Mouse (Mus musculus) lung, embryonic 14.5 days (tissue): ENCODE data around the gene Washc4. TPM values are rescaled to one million over a fixed set of nuclear protein-coding genes. Genes with fewer than 3 reads are reported as not detected.

Source experiments
- ATAC-seq: fragments of 200-750 bp; cut with Nextera tagmentation; 2 replicates; pipeline ENCODE4 v1.8.0; 2017; ENCODE audit warnings: mild to moderate bottlenecking, moderate TSS enrichment, moderate library complexity; ENCODE audit not compliant: insufficient read depth
- DNase-seq: peaks from one replicate; pipeline ENCODE4 v3.0.0-alpha.2; 2015
- H3K27ac ChIP-seq: fragments of 300-500 bp; sonication (generic); 2 replicates; pipeline ENCODE4 v1.5.1; 2014; ENCODE audit warnings: low read depth, mild to moderate bottlenecking, moderate library complexity
- H3K27me3 ChIP-seq: fragments of 300-500 bp; sonication (generic); 2 replicates; pipeline ENCODE4 v1.6.1; 2014; ENCODE audit warnings: low read length, control low read depth; ENCODE audit not compliant: insufficient read depth
- H3K36me3 ChIP-seq: fragments of 300-500 bp; sonication (generic); 2 replicates; pipeline ENCODE4 v1.6.1; 2014; ENCODE audit warnings: control low read depth; ENCODE audit not compliant: insufficient read depth
- H3K4me1 ChIP-seq: fragments of 300-500 bp; sonication (generic); 2 replicates; pipeline ENCODE4 v1.6.1; 2014; ENCODE audit warnings: antibody characterized with exemption, control low read depth; ENCODE audit not compliant: insufficient read depth
- H3K4me2 ChIP-seq: fragments of 300-500 bp; sonication (generic); 2 replicates; pipeline ENCODE4 v1.6.1; 2014; ENCODE audit warnings: mild to moderate bottlenecking
- H3K4me3 ChIP-seq: fragments of 300-500 bp; sonication (generic); 2 replicates; pipeline ENCODE4 v1.5.1; 2014; ENCODE audit warnings: low read depth, low read length
- H3K9ac ChIP-seq: fragments of 300-500 bp; sonication (generic); 2 replicates; pipeline ENCODE4 v1.6.1; 2014
- H3K9me3 ChIP-seq: fragments of 300-500 bp; sonication (generic); 2 replicates; pipeline ENCODE4 v1.6.1; 2016; ENCODE audit warnings: low read depth, low read length, control low read depth
- CTCF ChIP-seq: IDR thresholded peaks from 2 replicates; pipeline ENCODE4 v1.5.1; 2016; ENCODE audit warnings: antibody characterized with exemption, low read depth
- WGBS: fragments of 180-500 bp; shearing (Covaris S2); extraction: QIAGEN DNeasy Blood & Tissue Kit; methylation state at CpG from one replicate; pipeline ENCODE4 v1.1.7; 2014; 5-methylcytosine and 5-hydroxymethylcytosine counted together
- polyA plus RNA-seq: library from polyadenylated mRNA; unstranded; fragments of >200 nt; fragmentation: Nextera tagmentation; extraction: Ambion mirVana; gene quantifications from 2 replicates; pipeline ENCODE4 v1.2.1, GENCODE M21; 2014

Washc4 gene
- polyA plus RNA-seq, 1 experiment from 2014 or later = 36.9 TPM

DNA sequence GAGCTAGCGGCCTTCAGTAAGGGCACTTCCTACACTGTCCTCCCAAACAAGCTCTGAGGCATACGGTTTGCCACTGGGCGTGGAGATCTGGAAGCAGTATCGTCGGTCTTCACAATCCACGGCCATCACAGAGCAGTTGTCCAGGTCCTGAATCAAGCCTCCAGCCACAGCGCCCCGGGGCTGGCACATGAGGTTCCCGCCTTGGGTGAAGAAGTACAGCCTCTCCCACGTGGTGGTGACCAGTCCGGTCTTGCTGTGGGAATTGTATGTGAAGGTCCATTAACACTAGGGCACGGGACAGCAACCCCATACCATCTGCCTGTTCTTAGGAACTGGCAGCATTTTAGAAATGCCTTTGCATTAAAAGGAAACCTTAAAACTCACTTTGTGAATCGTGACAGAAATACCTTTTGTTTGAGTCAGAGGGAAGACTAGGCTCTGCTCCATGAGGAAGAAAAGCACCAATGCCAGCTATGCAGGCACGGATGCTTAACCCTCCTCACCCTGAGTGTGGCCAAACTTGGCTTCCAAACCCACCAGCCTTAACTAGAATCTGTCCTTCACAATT lies 69.2 kb downstream of the Washc4 start:
- Histone ChIP-seq H3K9me3 (no peaks in the 10 kb centered on the region), H3K4me3 (no peak overlapping the region), H3K4me2 (no peak overlapping the region), H3K27me3 (no peaks in the 10 kb centered on the region), H3K27ac (no peak overlapping the region), H3K4me1 (no peaks in the 10 kb centered on the region), H3K36me3 (peaks cover 55% of the 10 kb centered on the region), H3K9ac (no peak overlapping the region)
- TF ChIP-seq CTCF = no peak
- no peak for DNase-seq
- 89% methylated on average over 14 of the region's 14 CpGs for WGBS
- no peak for ATAC-seq

DNA sequence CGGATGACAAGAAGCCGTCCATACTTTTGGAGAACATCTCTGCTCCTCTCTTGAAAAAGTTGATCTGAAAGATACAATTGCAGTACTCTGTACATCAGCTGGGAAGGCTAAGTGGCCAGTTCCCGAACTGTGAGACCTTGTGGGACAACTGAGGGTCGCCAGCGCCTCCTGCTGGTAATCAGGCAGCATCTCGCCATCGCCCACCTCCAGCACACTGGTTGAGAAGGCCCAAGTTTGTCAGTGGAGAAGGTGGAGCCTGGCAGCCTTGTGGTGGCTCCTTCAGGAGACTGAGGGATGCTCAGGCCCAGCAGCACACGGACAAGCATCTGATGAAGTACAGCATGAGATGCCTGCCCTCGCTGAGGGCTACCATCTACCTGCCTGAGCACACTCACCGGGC lies 73.8 kb downstream of the Washc4 start:
- peak; percentile 44 for DNase-seq
- H3K4me1 ChIP-seq = no peaks in the 10 kb centered on the region
- no peak for ATAC-seq
- no peak overlapping the region for H3K27ac ChIP-seq
- 61% methylated on average over 10 of the region's 10 CpGs for WGBS
- H3K36me3 ChIP-seq = peaks cover 31% of the 10 kb centered on the region; the same call in 1 of the 2 replicates
- H3K9me3 ChIP-seq = no peaks in the 10 kb centered on the region
- H3K4me2 ChIP-seq = no peak overlapping the region
- H3K4me3 ChIP-seq = no peak overlapping the region
- TF ChIP-seq CTCF = peak; percentile 71
- no peaks in the 10 kb centered on the region for H3K27me3 ChIP-seq
- H3K9ac ChIP-seq = no peak overlapping the region

DNA sequence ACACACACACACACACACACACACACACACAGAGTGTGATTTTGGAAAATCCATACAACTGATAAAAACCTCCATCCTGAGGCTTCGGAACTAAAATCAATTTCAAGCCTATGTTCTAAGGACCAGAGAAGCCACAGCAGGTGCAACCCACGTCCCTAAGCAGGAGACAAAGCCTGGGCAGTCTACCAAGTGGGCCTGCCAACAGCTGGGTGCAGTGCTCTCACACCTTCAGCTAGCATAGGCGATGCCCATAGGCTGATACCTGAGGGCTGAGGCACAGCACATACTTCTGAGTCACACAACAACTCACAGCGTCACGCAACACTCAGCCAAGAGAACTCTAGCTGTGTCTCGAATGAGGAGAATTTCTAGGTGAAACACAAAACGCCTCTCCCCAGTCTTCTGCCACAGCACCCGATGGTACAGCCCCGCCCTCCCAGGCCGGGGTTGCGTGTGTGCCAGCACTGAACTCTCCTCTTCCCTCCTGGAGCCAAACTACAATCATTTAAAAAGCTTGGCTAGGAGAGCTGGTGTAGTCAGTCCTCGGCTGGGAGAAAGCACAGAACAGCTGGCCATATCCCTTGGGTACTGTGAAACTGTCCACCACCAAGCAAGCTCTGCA lies 75.4 kb downstream of the Washc4 start:
- no peaks in the 10 kb centered on the region for H3K9me3 ChIP-seq
- H3K4me2 ChIP-seq = no peak overlapping the region
- H3K27ac ChIP-seq = no peak overlapping the region
- no peaks in the 10 kb centered on the region for H3K4me1 ChIP-seq
- no peak overlapping the region for H3K9ac ChIP-seq
- no peak overlapping the region for H3K4me3 ChIP-seq
- no peak for TF ChIP-seq CTCF
- ATAC-seq (no peak), DNase-seq (no peak)
- H3K27me3 ChIP-seq = no peaks in the 10 kb centered on the region
- H3K36me3 ChIP-seq = peaks cover 27% of the 10 kb centered on the region; the same call in 1 of the 2 replicates
- WGBS = 75% methylated on average over 12 of the region's 12 CpGs

DNA sequence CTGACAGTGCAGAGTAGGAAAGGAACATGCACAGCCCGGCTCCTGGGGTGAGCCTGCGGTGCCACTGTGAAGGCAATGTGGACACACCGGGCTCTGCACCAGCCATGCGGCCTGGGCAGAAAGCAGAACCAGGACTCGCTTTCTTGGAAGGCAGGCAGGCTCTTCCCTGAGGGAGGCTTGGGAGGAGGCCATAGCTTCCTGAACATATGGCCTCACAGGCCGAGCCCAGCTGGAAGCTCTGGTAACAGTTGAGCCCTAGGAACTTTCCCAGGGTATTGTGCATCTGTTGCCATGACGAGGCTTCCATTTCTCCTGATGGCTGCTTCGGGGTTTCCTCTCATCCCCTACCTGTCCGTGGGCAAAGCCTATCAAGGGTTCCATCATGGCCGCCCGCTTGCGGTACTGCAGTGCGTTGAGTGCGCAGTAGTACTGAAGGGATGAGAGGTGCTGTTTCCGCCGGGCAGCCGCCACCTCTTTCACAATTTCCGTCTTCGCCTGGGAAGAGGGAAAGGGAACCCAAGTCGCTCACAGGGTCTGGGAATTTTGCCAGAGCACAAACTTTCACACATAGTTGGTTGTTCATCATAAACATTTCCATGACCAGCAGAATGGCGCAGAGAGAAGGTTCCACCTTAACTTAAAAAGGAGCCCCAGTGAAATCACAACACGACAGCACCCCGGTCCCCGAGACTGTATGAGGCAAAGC lies 77.0 kb downstream of the Washc4 start:
- H3K36me3 ChIP-seq = peaks cover 31% of the 10 kb centered on the region
- H3K9me3 ChIP-seq = no peaks in the 10 kb centered on the region
- no peak overlapping the region for H3K9ac ChIP-seq
- H3K4me1 ChIP-seq = no peaks in the 10 kb centered on the region
- H3K4me2 ChIP-seq = no peak overlapping the region
- 84% methylated on average over 24 of the region's 24 CpGs for WGBS
- H3K4me3 ChIP-seq = no peak overlapping the region
- no peaks in the 10 kb centered on the region for H3K27me3 ChIP-seq
- no peak; the same call in 1 of the 2 replicates for ATAC-seq
- H3K27ac ChIP-seq = no peak overlapping the region
- TF ChIP-seq CTCF = no peak
- DNase-seq = peak; percentile 80

DNA sequence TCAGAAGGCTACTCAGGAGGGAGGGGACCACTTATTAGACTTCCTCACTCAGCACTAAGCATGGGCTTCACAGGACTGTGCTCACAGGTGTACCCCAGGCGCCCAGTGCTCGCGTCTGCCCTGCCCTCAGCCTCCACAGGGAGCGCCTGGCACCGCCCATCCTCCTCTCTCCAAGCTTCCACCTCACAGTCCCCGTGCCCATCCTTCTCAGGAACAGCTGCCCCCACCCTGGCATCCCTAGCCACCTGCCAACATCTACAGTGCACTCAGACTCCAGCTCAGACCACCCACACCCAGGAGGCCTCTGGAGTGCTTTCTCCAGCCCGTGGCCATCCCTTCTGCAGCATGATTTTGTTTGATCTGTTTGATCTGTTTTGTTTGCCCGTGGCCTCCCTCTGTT lies 80.5 kb downstream of the Washc4 start:
- DNase-seq (no peak), ATAC-seq (peak; percentile 45)
- Histone ChIP-seq H3K9me3 (no peaks in the 10 kb centered on the region), H3K4me3 (no peak overlapping the region), H3K27me3 (no peaks in the 10 kb centered on the region), H3K4me1 (no peaks in the 10 kb centered on the region), H3K4me2 (no peak overlapping the region), H3K36me3 (peaks cover 40% of the 10 kb centered on the region), H3K9ac (no peak overlapping the region), H3K27ac (no peak overlapping the region; the same call in 1 of the 2 replicates)
- 60% methylated on average over 8 of the region's 8 CpGs for WGBS
- peak; percentile 15; the same call in 1 of the 2 replicates for TF ChIP-seq CTCF

DNA sequence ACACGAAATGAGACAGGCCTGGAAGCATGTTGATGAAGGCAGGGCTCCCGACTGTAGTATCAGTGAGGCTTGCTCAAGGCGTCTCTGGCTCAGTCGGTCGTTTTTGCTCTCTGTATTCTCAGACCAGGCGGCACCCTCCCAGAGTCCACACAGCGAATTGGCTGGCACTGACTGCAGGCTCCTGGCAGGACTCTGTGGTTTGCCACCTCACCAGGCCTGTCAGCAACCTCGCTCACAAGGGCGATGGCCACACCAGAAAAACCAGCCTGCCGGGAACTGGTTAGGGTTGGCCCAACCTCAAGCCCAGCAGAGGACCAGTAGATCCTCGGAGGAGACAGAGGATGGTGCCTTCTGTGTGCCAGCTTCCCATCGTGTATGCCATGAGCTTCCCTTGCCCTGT lies 81.3 kb downstream of the Washc4 start:
- Histone ChIP-seq H3K4me2 (no peak overlapping the region), H3K36me3 (peaks cover 45% of the 10 kb centered on the region), H3K27ac (no peak overlapping the region), H3K4me1 (no peaks in the 10 kb centered on the region), H3K27me3 (no peaks in the 10 kb centered on the region), H3K9ac (no peak overlapping the region), H3K9me3 (no peaks in the 10 kb centered on the region), H3K4me3 (no peak overlapping the region)
- no peak for ATAC-seq
- DNase-seq = no peak
- no peak for TF ChIP-seq CTCF
- 76% methylated on average over 12 of the region's 12 CpGs for WGBS

DNA sequence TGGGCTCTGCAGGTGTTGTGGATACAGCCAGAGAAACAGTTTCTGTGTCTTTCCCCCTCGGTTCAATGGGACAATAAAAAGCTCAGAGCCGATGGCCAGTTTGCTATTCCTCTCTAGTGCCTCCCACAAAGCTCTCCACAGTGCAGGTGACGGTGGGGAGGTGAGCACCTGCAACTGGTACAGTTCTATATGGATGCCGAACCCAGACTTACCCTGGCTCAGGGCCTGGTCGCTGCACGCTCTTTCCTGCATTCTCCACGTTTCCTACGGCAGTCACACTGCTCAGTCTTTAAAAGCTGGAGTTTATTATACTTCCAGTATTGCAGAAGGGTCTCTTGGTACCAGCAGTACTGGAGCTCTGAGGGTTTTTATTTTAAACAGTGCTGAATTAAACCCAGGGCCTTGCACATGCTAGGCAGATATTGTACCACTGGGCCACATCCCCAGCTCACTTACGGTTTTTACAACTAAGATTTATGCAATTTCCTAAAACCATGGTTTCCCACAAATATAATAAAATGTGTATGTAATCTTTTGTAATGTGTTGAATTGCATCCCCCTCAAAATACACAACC lies 83.6 kb downstream of the Washc4 start:
- 87% methylated on average over 9 of the region's 9 CpGs for WGBS
- no peak for ATAC-seq
- Histone ChIP-seq H3K27ac (no peak overlapping the region), H3K4me2 (no peak overlapping the region), H3K9ac (no peak overlapping the region), H3K36me3 (peaks cover 29% of the 10 kb centered on the region), H3K4me1 (no peaks in the 10 kb centered on the region), H3K9me3 (no peaks in the 10 kb centered on the region), H3K27me3 (no peaks in the 10 kb centered on the region), H3K4me3 (no peak overlapping the region)
- no peak for DNase-seq
- TF ChIP-seq CTCF = no peak
